Comparison of ENCODE assay signal across 19 mouse cellular contexts in genomic region chr2:29418498-29418897, GRCm38 (mm10).
"Had no signal": no experiment of that assay in that cellular context is flagged by ENCODE, and none has a peak within 500 bp of the region (broad histone marks: within the 10 kb centered on the region; RNA-seq: fewer than 3 reads in every experiment).

No protein-coding gene starts in this region.

- H3K4me3 ChIP-seq: limb, embryonic 13.5 days; liver, embryonic 12.5 days; liver, embryonic 15.5 days; lung, embryonic 15.5 days; midbrain, embryonic 15.5 days; neural tube, embryonic 12.5 days; neural tube, embryonic 15.5 days had no signal

- DNase-seq: kidney, adult 9 months; left cerebral cortex, postnatal 4 days; liver; lung, adult 18-20 months; lung, postnatal 10 days; lung, postnatal 36 days; right cerebral cortex, adult 18-20 months; right cerebral cortex, postnatal 14 days; right cerebral cortex, postnatal 4 days; thymus, adult 2 months; thymus, postnatal 25 days had no signal

- H3K9ac ChIP-seq: limb, embryonic 13.5 days; liver, embryonic 12.5 days; liver, embryonic 15.5 days; lung, embryonic 15.5 days; midbrain, embryonic 15.5 days; neural tube, embryonic 12.5 days; neural tube, embryonic 15.5 days had no signal

- ATAC-seq: liver, embryonic 12.5 days; midbrain, embryonic 15.5 days had no signal

- H3K36me3 ChIP-seq: liver, embryonic 15.5 days; lung, embryonic 15.5 days; midbrain, embryonic 15.5 days; neural tube, embryonic 12.5 days; neural tube, embryonic 15.5 days had no signal

- H3K9me3 ChIP-seq: limb, embryonic 13.5 days; liver, embryonic 12.5 days; liver, embryonic 15.5 days; lung, embryonic 15.5 days; midbrain, embryonic 15.5 days; neural tube, embryonic 12.5 days; neural tube, embryonic 15.5 days had no signal

- H3K27me3 ChIP-seq: limb, embryonic 13.5 days; liver, embryonic 12.5 days; liver, embryonic 15.5 days; lung, embryonic 15.5 days; midbrain, embryonic 15.5 days; neural tube, embryonic 12.5 days; neural tube, embryonic 15.5 days had no signal

- H3K4me2 ChIP-seq: limb, embryonic 13.5 days; liver, embryonic 12.5 days; liver, embryonic 15.5 days; lung, embryonic 15.5 days; midbrain, embryonic 15.5 days; neural tube, embryonic 12.5 days; neural tube, embryonic 15.5 days had no signal

- H3K27ac ChIP-seq: limb, embryonic 13.5 days; liver, embryonic 12.5 days; liver, embryonic 15.5 days; lung, embryonic 15.5 days; midbrain, embryonic 15.5 days; neural tube, embryonic 12.5 days; neural tube, embryonic 15.5 days; stomach, postnatal 0 days had no signal
